Mouse (Mus musculus) retina, postnatal 1 day (tissue): ENCODE results near the gene Serpina3k.
"Not testable (repeated sequence)": the region's sequence is repeated elsewhere in the genome, so short reads cannot be mapped to it uniquely, and the experiment has no call there.

ENCODE experiments used
- DNase-seq: peaks from one replicate; pipeline ENCODE4 v3.0.0-alpha.2; 2012

Gene Serpina3k

GRCm38 (mm10) chr12:104338226-104338625, at the start of gene Serpina3k, which contains the start of gene Serpina3m:
Gene Serpina3k (plus strand): TSS chr12:104338486.
Gene Serpina3m (plus strand): TSS chr12:104338486.
- DNase-seq = not testable (repeated sequence)

GRCm38 (mm10) chr12:104289872-104290271, 48.4 kb upstream of the Serpina3k start:
- no peak for DNase-seq

- no peak for DNase-seq
These were observed 44.3 kb upstream of the Serpina3k start for GRCm38 (mm10) chr12:104293963-104294362.

- no peak for DNase-seq
These were observed 40.2 kb upstream of the Serpina3k start for GRCm38 (mm10) chr12:104298049-104298448.

GRCm38 (mm10) chr12:104305991-104306390, 32.3 kb upstream of the Serpina3k start:
- DNase-seq = no peak

- no peak for DNase-seq
These were observed 24.0 kb upstream of the Serpina3k start, which contains the start of gene Serpina3j for GRCm38 (mm10) chr12:104314253-104314652. Gene Serpina3j (plus strand): TSS chr12:104314553.

GRCm38 (mm10) chr12:104322454-104322853, 15.8 kb upstream of the Serpina3k start:
- no peak for DNase-seq

- no peak for DNase-seq
These were observed 6.6 kb upstream of the Serpina3k start for GRCm38 (mm10) chr12:104331701-104332100.

- not testable (repeated sequence) for DNase-seq
These were observed 1.4 kb upstream of the Serpina3k start for GRCm38 (mm10) chr12:104336873-104337272.

- DNase-seq = no peak
These were observed 419 bp downstream of the Serpina3k start for GRCm38 (mm10) chr12:104338705-104339104.

GRCm38 (mm10) chr12:104342489-104342888, 4.2 kb downstream of the Serpina3k start:
- not testable (repeated sequence) for DNase-seq

- no peak for DNase-seq
These were observed 6.9 kb downstream of the Serpina3k start for GRCm38 (mm10) chr12:104345181-104345580.

GRCm38 (mm10) chr12:104345707-104346106, 7.4 kb downstream of the Serpina3k start:
- no peak for DNase-seq

- DNase-seq = no peak
These were observed 8.8 kb downstream of the Serpina3k start for GRCm38 (mm10) chr12:104347091-104347490.

GRCm38 (mm10) chr12:104351812-104352211, 13.5 kb downstream of the Serpina3k start:
- peak; percentile 19 for DNase-seq

GRCm38 (mm10) chr12:104356006-104356405, 17.7 kb downstream of the Serpina3k start:
- DNase-seq = no peak

- no peak for DNase-seq
These were observed 31.7 kb downstream of the Serpina3k start for GRCm38 (mm10) chr12:104369986-104370385.

- DNase-seq = not testable (repeated sequence)
These were observed 38.9 kb downstream of the Serpina3k start for GRCm38 (mm10) chr12:104377179-104377578.

GRCm38 (mm10) chr12:104378351-104378750, 40.1 kb downstream of the Serpina3k start:
- DNase-seq = not testable (repeated sequence)

GRCm38 (mm10) chr12:104378815-104379214, 40.5 kb downstream of the Serpina3k start:
- DNase-seq = not testable (repeated sequence)

- no peak for DNase-seq
These were observed 41.6 kb downstream of the Serpina3k start for GRCm38 (mm10) chr12:104379856-104380255.

- DNase-seq = not testable (repeated sequence)
These were observed 42.9 kb downstream of the Serpina3k start for GRCm38 (mm10) chr12:104381071-104381604.

GRCm38 (mm10) chr12:104385987-104386386, 47.7 kb downstream of the Serpina3k start:
- DNase-seq = not testable (repeated sequence)

- not testable (repeated sequence) for DNase-seq
These were observed 48.6 kb downstream of the Serpina3k start for GRCm38 (mm10) chr12:104386878-104387277.

GRCm38 (mm10) chr12:104388477-104388876, 50.2 kb downstream of the Serpina3k start:
- DNase-seq = no peak
